Mouse (Mus musculus) brain, embryonic 14.5 days (tissue): ENCODE results near the gene Ppp1r13b.

Source experiments
- CTCF ChIP-seq: fragments of 200-500 bp; IDR thresholded peaks from 2 replicates; pipeline ENCODE4 v1.5.1; 2012; ENCODE audit warnings: inconsistent platforms, mild to moderate bottlenecking, moderate library complexity, borderline replicate concordance; ENCODE audit not compliant: insufficient read depth, insufficient read length; ENCODE audit errors: extremely low read depth
- POLR2A ChIP-seq: fragments of 200-500 bp; IDR thresholded peaks from 2 replicates; pipeline ENCODE4 v1.6.1; 2012; ENCODE audit warnings: mild to moderate bottlenecking, inconsistent platforms, borderline replicate concordance; ENCODE audit not compliant: poor library complexity, insufficient read depth, insufficient read length, severe bottlenecking; ENCODE audit errors: extremely low read depth

DNA sequence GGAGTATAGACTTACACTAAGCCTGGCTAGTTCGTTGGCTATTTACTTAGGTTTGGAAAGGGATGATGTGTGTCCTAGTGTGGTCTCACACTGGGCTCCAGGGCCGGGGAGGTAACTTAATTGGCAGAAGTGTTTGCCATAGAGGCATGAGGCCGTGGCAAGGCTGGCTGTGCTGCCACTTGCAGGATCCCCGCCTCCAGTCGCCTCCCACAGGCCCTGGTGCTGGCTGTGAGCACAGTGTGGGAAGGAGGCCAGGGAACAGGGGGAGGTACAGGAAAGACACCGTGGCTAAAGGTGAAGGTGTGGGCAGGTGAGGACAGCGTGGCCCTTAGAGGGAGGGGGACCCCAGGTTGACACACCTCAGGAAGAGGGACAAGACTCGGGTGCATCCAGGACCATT is 88.0 kb downstream of the Ppp1r13b start:
- no peak for TF ChIP-seq POLR2A
- no peak for TF ChIP-seq CTCF
